Mouse (Mus musculus) adrenal gland, adult 2 months (tissue): ENCODE data around the gene Hspb1. TPM values are rescaled to one million over a fixed set of nuclear protein-coding genes. Genes with fewer than 3 reads are reported as not detected.

Experiments
- DNase-seq: peaks from one replicate; pipeline ENCODE4 v3.0.0; 2021
- polyA plus RNA-seq: library from polyadenylated mRNA; depleted of rRNA; stranded (reverse); fragments of >200 nt; gene quantifications from 2 replicates; pipeline ENCODE4 v1.2.3, GENCODE M21; 2012
- total RNA-seq, 2 experiments: library from RNA; stranded (reverse); gene quantifications; 2 replicates each; pipeline ENCODE4 v1.2.3; 2021

Hspb1 gene
- total and polyA plus RNA-seq, 3 experiments, result 236 to 614 (median 309) TPM

DNA sequence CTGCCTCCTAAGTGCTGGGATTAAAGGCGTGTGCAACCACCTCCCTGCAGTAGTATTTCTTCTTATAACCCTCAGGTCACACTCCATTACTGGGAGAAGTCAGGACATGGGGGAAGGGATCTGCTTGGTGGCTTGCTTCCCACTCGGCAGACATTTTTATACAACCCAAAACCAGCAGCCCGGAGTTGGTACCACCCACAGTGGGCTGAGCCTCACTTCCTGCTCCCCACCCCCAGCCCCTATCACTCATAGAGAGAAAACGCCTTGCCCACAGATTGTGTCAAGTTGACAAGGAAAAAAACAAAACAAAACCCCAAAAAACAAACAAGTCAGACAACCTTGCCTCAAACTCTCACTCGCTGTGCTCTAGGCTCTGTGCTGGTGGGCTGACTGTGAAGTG, 25.5 kb downstream of the Hspb1 start:
- no peak for DNase-seq

DNA sequence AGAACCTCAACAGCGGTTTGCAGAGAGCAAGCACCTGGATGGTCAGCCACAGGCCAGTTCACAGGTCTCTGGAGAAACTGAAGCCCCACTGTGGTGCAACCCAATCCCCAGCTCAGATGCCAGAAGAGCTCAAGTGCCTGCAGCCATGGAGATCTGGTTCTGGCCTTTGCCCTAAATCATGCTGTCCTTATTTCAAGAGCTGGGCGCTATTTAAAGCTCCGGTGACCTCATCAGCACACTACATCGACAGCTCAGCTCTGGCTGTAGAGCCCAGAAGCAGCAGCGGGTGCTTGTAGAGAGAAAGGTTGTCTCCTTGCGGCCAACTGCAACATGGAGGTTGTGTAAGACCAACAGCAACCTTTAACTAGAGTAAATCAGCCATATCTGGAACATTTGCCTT, 26.4 kb downstream of the Hspb1 start:
- peak; percentile 70 for DNase-seq

DNA sequence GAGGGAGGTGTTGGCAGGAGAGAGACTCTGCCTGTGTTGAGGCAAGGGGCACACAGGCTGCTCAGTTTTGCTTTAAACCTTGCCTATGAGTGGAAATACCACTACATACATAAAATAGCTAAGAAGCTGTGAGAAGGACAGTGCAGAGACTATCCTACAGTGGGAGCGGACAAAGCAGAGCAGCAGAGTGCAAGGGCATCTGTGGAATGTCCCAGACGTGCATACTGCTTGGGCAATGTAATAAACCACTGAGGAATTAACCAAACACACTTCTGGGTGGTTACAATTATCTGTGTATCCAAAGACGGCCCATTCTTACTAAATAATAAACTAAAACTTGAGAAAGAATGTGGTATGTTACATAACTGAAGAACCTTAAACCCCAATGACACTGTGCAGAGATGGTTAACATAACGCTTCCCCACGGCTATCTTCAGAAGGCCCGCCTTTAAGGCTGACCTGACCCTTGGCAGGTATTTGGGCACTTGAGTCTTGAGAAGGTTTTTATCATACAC, 28.4 kb downstream of the Hspb1 start:
- DNase-seq, result no peak

DNA sequence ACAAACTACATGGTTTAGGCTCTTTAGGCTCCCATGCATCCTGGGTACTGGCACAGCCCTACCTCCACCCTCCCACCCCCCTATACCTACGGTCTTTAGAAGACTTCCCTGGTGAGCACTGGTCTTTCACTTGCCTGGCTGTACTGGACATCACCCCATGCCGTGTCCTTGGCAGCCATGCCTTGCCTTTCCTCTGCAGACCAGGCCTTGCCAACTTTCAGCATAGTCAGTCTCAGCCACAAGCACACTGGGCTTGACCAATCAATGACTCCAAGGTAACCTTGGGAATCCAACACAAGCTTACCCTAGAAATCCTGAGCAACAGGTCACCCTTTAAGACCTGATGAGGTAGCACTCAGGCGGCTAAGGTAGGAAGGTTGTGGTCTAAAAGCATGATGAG, 28.9 kb downstream of the Hspb1 start:
- DNase-seq, result peak; percentile 77

DNA sequence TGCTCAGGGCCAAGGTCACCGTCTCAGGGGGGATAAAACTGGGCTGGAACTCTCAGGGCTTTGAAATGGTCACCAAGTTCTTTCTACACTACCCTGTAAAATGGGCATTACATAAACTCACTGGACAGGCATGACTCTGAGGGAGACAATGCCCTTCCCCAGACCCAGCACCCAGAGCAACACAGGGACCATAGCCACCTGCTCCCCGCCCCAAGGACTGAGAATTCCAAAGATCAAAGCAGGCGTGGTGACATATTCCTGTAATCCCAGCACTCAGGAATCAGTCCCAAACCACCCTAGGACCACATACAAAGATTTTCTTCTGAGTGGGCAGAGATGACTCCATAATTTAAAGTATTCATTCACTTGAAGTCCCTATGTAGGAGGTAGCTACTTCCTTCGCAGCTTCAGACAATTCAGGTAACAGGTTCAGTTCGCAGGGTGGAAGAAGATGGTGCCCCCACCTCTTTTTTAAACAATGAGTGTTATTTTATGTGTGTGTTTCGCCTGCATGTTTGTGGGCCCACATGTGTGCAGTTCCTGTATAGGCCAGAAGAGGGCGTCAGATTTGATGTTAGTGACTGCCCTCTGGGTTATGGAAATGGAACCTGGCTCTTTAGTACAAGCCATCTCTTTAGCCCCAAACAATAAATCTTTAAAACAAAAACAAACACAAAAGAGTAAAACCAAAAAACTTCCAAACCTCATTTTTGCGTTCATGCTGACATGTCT, 29.8 kb downstream of the Hspb1 start:
- DNase-seq, result peak; percentile 41

DNA sequence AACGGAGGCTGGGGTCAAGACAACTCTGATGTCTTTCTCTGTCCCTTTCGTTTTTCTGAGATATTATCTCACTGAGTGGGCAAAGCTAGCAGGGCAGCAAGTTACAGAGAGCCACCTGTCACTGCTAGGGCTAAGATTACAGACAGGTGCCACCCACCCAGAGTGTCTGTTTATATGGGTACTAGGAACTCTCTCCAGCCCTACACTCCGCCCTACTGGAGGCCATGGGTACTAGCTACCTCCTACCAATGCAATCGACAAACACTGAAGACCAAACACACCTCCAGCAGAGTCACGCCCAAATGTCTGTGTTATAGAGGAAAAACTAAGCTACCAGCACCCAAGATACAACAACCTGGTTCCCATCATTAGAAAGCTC, 30.3 kb downstream of the Hspb1 start:
- no peak for DNase-seq

DNA sequence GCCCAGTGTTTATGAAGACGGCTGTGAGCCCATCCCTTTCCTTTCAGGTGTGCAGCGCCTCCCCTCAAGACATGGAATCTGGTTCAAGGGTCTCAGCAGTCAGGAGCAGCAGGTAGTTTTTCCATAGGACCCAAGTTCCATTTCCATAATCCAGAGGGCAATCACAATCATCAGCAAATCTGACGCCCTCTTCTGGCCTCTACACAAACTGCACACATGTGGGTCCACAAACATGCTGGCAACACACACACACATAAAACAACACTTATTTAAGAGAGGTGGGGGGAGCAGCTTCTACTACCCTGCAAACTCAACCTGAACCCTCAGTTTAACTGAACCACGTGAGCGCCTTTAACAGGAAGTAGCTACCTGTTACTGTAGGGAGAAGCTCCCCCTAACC, 30.9 kb downstream of the Hspb1 start:
- no peak for DNase-seq

DNA sequence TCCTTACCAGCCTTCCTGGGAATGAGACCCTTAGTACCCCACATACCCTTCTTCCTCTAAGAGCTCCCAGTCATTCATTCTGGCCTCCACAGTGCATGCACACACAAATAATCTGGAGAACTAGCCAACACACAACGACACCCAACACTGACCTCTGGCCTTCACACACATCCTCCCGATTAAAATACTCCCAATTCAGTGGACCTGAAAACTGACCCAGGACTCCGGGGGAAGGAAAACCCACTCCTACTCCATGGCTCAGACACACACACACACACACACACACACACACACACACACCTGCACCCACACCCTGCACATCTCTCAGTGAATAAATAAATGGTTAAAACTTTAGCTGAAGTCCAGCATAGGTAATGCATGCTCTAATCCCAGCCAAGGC, 32.2 kb downstream of the Hspb1 start:
- no peak for DNase-seq

DNA sequence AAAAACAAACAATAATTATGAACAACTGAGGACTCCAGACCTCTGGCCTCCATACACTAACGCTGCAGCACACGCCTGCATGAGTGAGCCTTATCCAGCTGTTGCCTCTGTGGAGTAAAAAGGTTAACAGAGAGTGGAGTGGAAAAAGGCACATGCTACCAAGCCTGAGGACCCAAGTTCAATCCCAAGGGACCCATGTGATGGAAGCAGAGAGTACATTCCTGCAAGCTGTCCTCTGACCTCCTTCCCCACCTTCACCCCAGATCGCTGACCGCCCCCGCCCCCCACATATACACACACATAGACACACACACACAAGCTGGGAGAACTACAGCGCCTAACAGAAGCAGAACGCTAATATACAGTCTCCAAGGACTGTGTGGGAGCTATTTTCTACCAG, 36.2 kb downstream of the Hspb1 start:
- no peak for DNase-seq

DNA sequence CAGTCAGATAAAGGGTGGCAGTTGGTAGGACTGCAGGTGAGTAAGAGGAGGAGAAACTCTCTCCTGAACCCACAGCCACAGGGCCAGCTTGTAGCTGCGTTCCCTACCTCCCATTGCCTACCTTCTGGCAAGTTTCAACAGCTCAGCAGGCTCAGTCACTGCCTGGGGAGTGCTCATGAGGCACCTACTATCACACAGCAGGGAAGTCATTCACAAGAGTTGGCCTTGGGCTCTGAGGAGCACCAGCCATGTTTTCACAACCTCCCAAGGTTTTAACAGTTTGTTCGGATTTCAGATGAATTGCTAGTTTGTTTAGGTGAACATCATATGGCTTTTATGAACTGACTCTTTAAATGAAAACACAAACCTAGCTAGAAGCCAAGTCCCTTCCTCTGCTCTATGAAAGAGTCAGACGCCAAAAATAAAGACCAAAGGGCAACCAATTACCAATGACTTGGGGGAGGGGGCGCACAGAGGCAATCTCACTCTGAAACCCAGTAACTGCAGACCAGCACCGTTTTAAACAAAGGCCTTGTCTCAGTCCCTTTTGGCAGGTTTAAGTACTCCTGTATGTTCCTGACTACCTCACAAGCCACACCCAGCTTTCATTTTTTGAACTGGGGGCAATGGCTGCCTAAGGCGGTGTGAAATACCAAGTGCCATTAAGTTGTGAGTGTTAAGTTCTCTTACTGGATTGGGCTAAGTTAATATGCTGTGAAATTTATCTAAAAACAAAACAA, 42.1 kb downstream of the Hspb1 start:
- no peak for DNase-seq

DNA sequence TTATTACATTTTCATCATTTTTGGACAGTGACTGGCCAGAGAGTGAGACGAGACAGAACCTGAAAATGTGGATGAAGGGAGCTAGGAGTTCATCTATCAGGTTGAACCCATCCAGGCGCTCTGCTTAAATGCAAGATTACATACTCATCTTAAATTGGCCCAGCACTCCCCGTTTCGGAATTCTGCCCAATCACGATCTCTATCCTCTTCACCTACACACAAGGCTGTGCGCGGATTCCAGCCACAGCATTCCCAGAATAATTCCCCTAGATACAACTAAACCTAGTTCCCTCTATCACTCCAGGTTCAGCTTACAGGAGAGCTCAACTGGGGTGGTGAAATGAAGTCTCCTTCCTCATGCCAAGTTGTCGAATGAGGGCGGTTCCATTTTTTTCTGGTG, 43.8 kb downstream of the Hspb1 start:
- DNase-seq, result no peak

DNA sequence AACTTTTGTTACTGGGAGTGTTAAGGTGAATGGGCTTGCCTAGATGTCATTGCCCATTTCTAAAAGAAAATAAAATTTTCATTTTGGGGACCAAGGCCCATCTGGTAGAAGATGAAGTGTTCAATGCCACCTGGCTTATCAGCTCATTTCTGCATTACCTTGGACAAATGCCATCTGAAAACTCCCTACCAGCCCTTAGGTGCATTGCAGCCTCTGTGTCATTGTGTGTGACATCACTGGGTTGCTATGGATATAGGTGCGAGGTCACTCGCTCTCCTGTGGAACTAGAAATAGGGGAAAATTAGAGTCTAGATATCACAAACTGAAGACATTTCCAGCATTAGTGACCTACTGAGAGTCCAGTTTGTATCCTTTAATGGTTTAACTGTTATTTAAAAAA, 44.6 kb downstream of the Hspb1 start:
- DNase-seq, result peak; percentile 53

DNA sequence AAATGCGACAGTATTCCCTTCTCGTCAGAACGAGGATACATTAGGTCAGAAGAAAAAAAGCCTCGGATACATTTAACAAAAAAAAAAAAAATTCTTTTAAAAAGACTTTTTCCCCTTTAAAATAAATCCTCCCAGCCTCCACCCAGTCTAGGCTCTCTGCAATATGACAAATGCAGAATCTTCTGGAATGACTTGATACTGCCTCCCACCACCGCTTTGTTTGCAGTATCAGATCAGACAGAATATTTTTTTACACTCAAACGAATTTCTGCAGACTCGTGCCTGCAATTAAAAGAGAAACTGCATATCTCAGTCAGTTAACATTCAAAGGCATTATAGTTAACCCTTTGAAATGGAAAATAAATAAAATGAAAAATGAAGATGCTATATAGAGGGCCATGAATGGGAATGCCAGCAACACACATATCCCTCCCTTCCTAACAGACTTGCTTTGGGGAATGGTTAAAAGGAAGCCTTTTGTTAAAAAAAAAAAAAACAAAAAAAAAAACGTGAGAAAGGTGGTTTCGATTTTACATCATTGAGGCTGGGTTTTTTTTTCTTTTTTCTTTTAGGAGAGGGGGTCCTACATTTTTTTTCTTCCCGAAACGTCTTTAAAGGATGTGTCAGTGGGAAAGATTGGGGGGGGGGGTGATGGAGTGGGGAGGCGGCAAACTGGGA, 45.6 kb downstream of the Hspb1 start:
- DNase-seq, result no peak

DNA sequence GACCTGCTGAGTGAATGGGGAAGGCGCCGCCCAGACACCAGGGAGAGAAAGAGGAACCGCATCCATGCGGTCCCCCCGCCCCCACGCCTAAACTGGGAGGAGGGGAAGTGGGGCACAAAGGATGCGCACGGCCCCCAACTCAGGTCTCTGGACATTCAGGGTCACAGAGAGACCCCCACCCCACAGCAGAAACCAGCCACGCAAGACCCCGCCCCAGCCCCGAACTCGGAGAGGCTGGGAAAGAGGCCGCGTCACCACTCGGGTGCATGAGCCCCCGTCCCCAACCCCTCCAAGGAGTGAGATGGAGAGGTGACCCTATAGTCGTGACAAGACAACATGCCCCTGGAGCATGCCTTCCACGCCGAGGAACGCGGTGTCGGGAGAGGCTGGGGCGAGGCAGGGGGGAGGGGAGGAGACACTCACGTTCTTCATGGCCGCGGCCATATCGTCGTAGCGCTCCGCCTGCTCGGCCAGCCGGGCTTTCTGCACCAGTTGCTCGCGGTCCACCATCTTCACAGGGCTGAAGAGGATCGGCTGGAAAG, 46.3 kb downstream of the Hspb1 start:
- peak; percentile 78 for DNase-seq

DNA sequence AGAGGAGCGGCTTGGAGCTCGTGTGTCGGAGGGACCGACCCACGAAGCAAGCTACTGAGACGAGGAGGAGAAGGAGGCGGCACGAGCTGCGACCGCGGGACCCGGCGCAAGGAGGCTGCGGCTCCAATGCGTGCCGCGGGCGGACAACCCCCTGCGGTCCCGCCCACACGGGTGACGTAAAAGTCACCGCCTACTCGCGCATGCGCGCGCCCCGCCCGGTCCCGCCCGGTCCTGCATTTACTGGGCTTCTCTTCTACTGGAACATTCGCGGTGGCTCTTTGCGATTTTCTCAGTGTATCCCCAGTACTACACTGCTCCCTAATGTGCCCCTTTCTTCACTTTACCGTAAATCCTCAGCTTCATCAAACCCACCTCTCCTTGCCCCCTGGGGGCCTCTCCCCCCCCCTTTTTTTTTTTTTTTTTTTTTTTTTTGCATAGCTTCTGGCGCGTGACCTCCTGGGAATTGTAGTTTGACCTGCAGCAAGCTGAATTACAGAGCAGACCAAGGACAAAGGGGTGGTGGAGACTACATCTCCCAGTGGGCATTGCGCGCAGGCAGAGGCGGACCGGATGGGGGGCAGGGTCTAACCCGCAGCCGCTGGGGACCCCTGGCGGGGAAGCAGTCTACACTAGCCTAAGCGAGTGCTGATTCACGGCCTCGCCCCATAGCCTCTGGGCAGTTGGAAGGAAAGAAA, 46.9 kb downstream of the Hspb1 start, which contains the start of gene Ywhag:
Gene Ywhag, minus strand, starts transcription at position 136 of the 695 bp plus-strand sequence.
- peak; percentile 99 for DNase-seq

DNA sequence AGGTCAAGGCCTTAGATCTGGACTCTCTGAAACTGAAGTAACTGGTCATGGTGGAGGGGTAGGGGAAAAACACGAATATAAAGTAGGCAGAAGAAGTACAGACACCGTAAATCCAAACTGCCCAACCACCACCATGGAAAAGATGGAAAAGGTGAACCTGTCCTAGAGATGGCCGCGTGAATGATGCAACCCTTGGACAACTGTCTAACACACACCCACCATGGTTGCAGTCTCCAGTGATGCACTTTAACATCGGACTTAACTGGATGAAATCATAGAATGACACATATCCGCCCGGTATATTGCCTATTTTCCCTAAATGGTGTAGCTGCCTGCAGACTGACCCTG, 47.4 kb downstream of the Hspb1 start:
- no peak for DNase-seq

DNA sequence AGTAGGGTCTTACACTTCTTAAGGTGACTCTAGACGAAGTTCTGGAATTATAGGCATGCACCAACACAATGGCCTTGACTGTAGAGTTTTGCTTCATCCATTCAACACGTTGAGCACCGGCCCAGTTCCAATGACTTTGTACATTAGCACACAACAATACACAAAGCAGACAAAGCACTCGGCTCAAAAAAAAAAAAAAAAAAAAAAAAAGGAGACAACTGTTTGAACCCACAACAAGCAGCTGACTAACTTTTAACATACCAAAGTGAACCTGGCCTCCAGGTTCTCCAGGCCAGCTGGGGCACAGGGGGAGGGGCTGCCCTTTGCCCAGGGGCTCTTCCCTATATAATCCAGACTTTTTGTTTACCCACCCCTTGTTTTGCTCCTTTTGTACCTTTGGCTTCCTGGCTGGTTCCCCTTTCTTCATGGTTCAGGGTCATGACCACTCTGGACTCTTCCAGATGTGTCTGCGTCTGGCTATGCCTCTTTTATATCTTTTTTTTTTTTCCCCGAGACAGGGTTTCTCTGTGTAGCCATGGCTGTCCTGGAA, 48.0 kb downstream of the Hspb1 start:
- no peak for DNase-seq
